Mouse (Mus musculus) lung, adult 2 months (tissue): ENCODE data around the gene Aak1. TPM values are rescaled to one million over a fixed set of nuclear protein-coding genes. Genes with fewer than 3 reads are reported as not detected.

Experiments
- DNase-seq: peaks from one replicate; pipeline ENCODE4 v3.0.0; 2022
- H3K4me1 ChIP-seq: fragments of 200-500 bp; 2 replicates; pipeline ENCODE4 v1.6.1; 2011; ENCODE audit warnings: low read length; ENCODE audit not compliant: control insufficient read depth, insufficient read depth
- H3K4me3 ChIP-seq: fragments of 200-500 bp; replicated peaks from 2 replicates; pipeline ENCODE3; 2011; ENCODE audit warnings: low read depth, mild to moderate bottlenecking, control low read depth, low read length; ENCODE audit errors: extremely low read depth
- CTCF ChIP-seq: fragments of 200-500 bp; IDR thresholded peaks from 2 replicates; pipeline ENCODE4 v1.5.1; 2011; ENCODE audit warnings: mild to moderate bottlenecking, low read length, control low read depth; ENCODE audit not compliant: insufficient read depth
- POLR2A ChIP-seq: fragments of 200-500 bp; IDR thresholded peaks from 2 replicates; pipeline ENCODE4 v1.6.1; 2011; ENCODE audit warnings: low read depth, mild to moderate bottlenecking, control low read depth, low read length, borderline replicate concordance; ENCODE audit errors: extremely low read depth
- WGBS: fragments of 180-500 bp; shearing (Covaris S2); methylation state at CpG from one replicate; pipeline ENCODE4 v1.1.7; 2018; 5-methylcytosine and 5-hydroxymethylcytosine counted together
- polyA plus RNA-seq: library from polyadenylated mRNA; depleted of rRNA; stranded (reverse); fragments of >200 nt; gene quantifications from 2 replicates; pipeline ENCODE4 v1.2.3, GENCODE M21; 2012; rRNA removed

Gene Aak1
- 17.7 and 23.0 TPM in 2 replicates for polyA plus RNA-seq

DNA sequence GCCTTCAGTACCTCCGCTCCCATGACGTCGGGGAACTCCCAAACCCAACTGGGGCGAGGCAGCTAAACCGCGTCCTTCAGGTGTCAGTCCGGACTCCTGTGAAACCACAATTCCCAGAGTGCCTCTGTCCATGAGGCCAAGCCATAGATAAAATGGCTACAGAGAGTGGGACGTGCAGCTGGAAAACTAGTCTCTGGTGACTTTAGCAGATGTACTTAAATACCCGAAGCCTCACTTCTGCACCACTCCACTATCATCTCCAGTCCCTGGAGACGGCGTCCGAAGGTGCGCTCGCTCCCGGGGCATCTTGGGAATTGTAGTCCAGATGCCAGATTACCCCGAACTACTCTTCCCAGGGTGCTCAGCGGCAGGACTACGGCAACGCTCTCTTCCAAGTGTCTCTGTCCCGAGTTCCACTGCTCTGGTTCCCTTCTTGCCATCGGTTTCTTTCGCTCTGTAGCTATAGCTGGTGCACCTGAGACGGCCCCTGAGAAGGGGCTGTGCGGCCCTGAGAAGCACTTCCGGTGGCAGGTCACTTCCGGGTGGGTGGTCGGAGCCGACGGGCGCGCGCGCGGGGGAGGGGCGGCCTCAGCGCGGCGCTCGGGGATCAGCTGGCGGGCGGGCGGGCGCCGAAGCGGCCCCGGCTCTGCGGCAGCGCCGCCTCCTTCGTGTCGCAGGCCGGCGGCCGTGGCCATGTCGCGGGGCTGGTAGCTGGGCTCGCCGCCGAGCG, at the start of gene Aak1:
Aak1 (plus strand) TSS at position 603 of the 730 bp plus-strand sequence.
- under 1% methylated on average over 60 of the region's 60 CpGs for WGBS
- peak within 1 kb of the TSS; percentile 78 for H3K4me3 ChIP-seq
- TF ChIP-seq POLR2A (0 out of 2 replicates have a peak, but pooled peaks have one; percentile 54), CTCF (no peak)
- peaks cover 25% of the 10 kb centered on the region for H3K4me1 ChIP-seq
- peak; percentile 95 for DNase-seq

DNA sequence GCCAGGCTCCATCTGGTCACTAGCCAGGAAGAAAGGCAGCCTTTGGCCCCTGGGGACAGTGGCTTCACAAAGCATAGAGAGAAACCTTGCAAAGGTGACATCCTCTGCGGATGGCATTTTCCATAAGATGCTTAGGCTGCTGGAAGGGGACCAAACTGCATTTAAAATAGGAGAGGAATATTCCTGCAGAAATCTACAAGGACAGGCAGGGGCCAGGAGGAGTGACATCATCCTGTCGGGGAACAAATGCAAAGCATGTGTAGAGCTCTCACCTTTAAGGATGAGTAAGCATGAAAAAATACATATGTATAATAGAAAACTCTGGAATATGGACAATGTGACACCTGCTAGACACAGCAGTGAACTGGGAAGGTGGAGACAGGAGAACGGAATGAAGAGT, 48.9 kb upstream of the Aak1 start:
- no peak for DNase-seq
- Histone ChIP-seq H3K4me1 (no peaks in the 10 kb centered on the region), H3K4me3 (no peak overlapping the region)
- WGBS: 89% methylated on average over 3 of the region's 3 CpGs
- TF ChIP-seq POLR2A: no peak
- no peak for TF ChIP-seq CTCF

DNA sequence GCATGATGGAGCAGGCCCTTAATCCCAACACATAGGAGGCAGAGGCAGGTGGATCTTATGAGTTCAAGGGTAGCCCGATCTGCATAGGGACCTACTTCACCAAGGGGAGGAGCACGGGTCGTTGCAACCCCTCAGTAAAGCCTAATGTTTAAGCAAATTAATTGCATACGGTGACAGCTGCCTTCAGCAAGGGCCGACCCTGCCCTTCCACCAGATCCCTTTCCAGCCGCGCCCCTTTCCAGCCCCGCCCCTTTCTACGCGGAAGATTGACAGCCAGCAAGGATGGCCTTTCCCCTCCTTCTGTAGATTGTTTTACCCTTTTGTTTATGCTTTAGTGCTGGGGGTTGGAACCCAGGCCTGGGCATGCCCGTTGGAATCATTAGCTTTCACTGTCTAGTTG, 47.9 kb upstream of the Aak1 start:
- Histone ChIP-seq H3K4me3 (no peak overlapping the region), H3K4me1 (no peaks in the 10 kb centered on the region)
- TF ChIP-seq CTCF: no peak
- TF ChIP-seq POLR2A: no peak
- 46% methylated on average over 11 of the region's 11 CpGs for WGBS
- no peak for DNase-seq

DNA sequence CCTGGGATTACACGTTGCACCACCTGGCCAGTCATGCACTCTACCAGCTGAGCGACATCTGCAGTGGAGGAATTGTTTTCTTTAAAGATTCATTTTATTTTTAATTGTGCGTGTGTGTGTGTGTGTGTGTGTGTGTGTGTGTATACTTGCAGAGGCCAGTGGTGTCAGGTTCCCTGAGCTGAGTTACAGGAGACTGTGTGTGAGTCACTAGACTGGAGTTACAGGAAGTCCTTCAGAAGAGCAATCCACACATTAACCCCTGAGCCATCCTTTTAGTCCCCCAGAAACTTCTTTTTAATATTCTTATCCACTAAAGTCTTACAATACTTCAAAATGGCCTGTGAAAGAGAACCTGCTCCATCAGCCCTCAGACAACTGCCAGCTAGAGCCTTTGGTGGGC, 44.7 kb upstream of the Aak1 start:
- WGBS: 68% methylated on average over 3 of the region's 3 CpGs
- DNase-seq: no peak
- no peaks in the 10 kb centered on the region for H3K4me1 ChIP-seq
- no peak for TF ChIP-seq POLR2A
- no peak for TF ChIP-seq CTCF
- H3K4me3 ChIP-seq: no peak overlapping the region

DNA sequence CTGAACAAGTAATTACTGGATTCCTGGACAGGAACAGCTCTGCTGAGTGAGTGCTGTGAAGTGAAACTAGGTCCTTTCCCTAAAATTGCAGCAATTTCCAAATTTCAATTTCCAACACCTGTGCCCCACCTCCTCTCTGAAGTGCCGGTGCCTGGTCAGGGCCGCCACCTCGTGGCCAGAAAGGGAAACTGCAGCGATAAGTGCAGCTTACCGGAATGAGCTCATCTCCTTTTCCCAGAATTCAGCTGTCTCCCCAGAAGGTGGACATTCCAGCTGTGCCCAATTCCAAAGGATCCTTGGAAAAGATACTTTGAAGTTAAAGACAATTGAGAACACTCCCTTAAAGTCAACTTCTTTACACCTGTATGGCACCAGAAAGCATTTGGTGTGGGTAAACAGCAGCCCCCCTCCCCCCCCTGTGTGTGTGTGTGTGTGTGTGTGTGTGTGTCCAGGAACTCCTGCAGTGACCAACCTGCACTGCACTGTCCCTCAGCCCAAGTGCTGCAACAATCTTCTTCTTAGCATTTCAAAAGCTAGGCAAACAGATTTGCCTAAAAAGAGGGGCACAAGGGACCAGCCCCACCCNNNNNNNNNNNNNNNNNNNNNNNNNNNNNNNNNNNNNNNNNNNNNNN, 42.7 kb upstream of the Aak1 start:
- TF ChIP-seq POLR2A (no peak), CTCF (peak; percentile 94)
- Histone ChIP-seq H3K4me3 (no peak overlapping the region), H3K4me1 (no peaks in the 10 kb centered on the region)
- 0% methylated on average over 5 of the region's 5 CpGs for WGBS
- peak; percentile 68 for DNase-seq

DNA sequence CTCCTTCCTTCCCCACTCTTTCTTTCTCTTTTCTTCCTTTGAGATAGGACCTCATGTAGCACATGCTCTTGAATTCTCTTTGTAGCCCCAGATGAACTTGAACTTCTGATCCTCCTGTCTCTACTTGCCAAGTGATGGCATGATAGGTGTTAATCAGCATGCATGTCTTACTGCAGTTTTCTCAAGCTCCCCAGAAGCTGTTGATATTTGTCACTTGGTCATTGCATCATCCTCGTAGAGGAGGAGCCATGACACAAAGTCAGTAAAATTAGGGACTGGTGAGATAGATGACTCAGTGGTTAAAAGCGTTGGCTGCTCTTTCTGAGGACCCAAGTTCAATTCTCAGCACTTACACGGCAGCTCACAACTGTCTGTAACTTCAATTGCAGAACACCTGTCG, 36.4 kb upstream of the Aak1 start:
- Histone ChIP-seq H3K4me3 (no peak overlapping the region), H3K4me1 (no peaks in the 10 kb centered on the region)
- TF ChIP-seq POLR2A: no peak
- no peak for TF ChIP-seq CTCF
- 39% methylated on average over 4 of the region's 4 CpGs for WGBS
- no peak for DNase-seq

DNA sequence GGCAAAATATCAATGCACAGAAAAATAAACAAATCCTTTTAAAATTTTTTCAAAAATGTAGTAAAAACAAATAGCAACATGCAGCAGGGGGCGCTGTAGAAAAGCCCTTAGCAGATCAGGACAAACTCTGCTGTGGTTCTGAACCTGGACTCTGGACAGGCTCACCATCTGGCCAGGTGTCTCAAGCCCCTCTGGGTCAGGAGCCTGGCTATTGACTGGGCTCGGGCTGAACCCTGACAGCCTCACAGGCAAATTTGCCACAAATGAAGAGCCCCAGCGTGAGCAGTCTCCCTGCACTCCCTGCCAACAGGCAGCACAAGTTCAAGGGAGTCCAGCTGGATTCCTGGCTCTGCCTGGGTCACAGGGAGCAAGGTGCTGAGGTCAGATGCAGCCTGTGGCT, 36.0 kb upstream of the Aak1 start:
- Histone ChIP-seq H3K4me3 (no peak overlapping the region), H3K4me1 (no peaks in the 10 kb centered on the region)
- TF ChIP-seq CTCF (peak; percentile 39; the same call in 1 of the 2 replicates), POLR2A (no peak)
- DNase-seq: peak; percentile 64
- 32% methylated on average over 3 of the region's 3 CpGs for WGBS

DNA sequence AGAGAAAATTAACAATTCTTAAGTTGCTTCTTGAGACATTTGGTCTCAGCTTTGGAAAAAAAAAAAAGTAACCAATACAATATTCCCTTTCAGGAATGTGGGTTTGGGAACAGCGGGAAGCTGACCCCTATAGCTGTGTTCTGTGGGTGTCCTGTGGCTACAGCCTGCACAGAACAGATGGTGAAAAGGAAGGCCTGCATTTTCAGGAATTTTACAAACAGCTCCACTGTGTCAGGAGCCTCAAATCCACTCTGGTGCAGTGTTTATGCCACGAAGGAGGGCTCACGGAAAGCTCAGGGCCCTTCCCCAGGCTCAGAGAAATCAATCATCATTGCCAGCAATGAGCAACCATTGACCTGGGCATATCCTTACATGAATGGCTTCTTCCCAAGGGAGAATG, 34.4 kb upstream of the Aak1 start:
- WGBS: 77% methylated on average over 3 of the region's 3 CpGs
- no peak for DNase-seq
- TF ChIP-seq CTCF: no peak
- no peak for TF ChIP-seq POLR2A
- no peak overlapping the region for H3K4me3 ChIP-seq
- no peaks in the 10 kb centered on the region for H3K4me1 ChIP-seq

DNA sequence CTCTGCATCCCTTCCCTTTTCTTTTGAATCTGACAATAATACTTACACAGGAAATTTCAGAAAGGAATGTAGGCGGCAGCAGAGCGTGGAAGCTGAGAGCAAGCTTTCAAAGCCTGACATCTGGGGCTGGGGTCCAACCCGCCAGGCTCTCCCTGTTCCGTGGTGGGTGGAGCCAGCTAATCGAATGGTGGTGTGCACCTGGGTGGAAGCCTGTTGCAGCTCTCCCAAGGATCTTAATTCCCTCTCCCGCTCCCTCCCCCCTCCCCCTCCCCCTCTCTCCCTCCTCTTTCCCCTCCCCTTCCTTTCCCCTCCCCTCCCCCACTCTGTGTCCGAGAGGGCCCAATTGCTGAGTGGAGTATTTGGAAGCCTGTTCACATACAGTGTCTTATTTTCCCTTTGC, 33.9 kb upstream of the Aak1 start:
- no peak for DNase-seq
- no peak overlapping the region for H3K4me3 ChIP-seq
- 42% methylated on average over 7 of the region's 7 CpGs for WGBS
- no peaks in the 10 kb centered on the region for H3K4me1 ChIP-seq
- TF ChIP-seq CTCF: no peak
- TF ChIP-seq POLR2A: no peak

DNA sequence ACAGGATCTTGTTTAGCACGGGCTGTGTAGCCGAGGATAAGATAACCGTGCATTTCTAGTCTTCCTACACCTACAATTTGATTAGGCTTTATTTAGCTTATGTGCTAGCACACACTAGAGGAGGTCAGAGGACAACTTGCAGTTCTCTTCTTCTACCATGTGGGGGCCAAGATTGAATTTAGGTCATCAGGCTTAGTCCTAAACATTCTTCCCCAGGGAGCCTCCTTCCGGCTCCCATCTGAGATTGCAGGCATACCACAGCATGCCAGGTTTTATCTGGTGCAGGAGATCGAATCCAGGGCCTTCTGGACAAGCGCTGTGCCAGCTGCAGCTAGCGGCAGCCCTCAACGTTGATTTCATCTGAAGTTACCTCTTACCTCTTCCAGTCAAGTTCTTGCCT, 32.7 kb upstream of the Aak1 start:
- WGBS: 22% methylated on average over 8 of the region's 8 CpGs
- DNase-seq: no peak
- H3K4me3 ChIP-seq: no peak overlapping the region

More for the DNA sequence above, 32.7 kb upstream of the Aak1 start:
- TF ChIP-seq POLR2A: no peak
- peak; percentile 41 for TF ChIP-seq CTCF
- no peaks in the 10 kb centered on the region for H3K4me1 ChIP-seq
